13 mouse cellular contexts compared by ENCODE assay signal in genomic region chr11:29549425-29549778, GRCm38 (mm10). TPM values are rescaled to one million over a fixed set of nuclear protein-coding genes. Genes with fewer than 3 reads are reported as not detected.
A peak's percentile ranks its signal among the peaks of the same experiment; 100 is the strongest.
DNase-seq lines count a peak whose midpoint lies in the region; ATAC-seq and TF ChIP-seq lines count a peak whose summit lies in the region.
"Had no signal": no experiment of that assay in that cellular context is flagged by ENCODE, and none has a peak within 500 bp of the region (broad histone marks: within the 10 kb centered on the region; RNA-seq: fewer than 3 reads in every experiment).

No protein-coding gene starts in this region.

- H3K27me3 ChIP-seq in heart, postnatal 0 days (ENCODE audit: control insufficient read depth, insufficient read depth, low read length), result no peaks in the 10 kb centered on the region
- no peaks in the 10 kb centered on the region for H3K27me3 ChIP-seq in G1E (ENCODE audit: insufficient read depth, low read length)
- H3K27me3 ChIP-seq in liver, embryonic 16.5 days (ENCODE audit: control insufficient read depth, insufficient read depth, low read depth, low read length), result no peaks in the 10 kb centered on the region
- no peaks in the 10 kb centered on the region for H3K27me3 ChIP-seq in hindbrain, embryonic 11.5 days (ENCODE audit: control insufficient read depth, insufficient read depth, low read length)
- H3K27me3 ChIP-seq in midbrain, embryonic 14.5 days (ENCODE audit: control insufficient read depth, insufficient read depth, low read length), result no peaks in the 10 kb centered on the region
- H3K27me3 ChIP-seq: neural tube, embryonic 15.5 days had no signal

- H3K9ac ChIP-seq in heart, postnatal 0 days (replicated peaks; ENCODE audit: low read depth, low read length), result no peak overlapping the region
- no peak overlapping the region for H3K9ac ChIP-seq in liver, embryonic 16.5 days (ENCODE audit: low read depth, low read length)
- no peak overlapping the region for H3K9ac ChIP-seq in hindbrain, embryonic 11.5 days (ENCODE audit: low read depth, low read length)
- H3K9ac ChIP-seq in midbrain, embryonic 14.5 days (replicated peaks; ENCODE audit: low read length), result no peak overlapping the region

- peak; percentile 49 for DNase-seq in heart, postnatal 0 days (ENCODE audit: low spot score)
- DNase-seq in heart, postnatal 25 days (ENCODE audit: low spot score), result no peak
- DNase-seq in 3T3-L1 (ENCODE audit: low read depth, low spot score), result peak; percentile 9
- DNase-seq in G1E (ENCODE audit: low spot score), result peak; percentile 45
- DNase-seq in hindbrain, embryonic 11.5 days (ENCODE audit: low spot score), result no peak
- no peak for DNase-seq in midbrain, embryonic 14.5 days
- DNase-seq: thymus, adult 2 months had no signal

- WGBS in heart, postnatal 0 days, result 25% methylated on average over 1 of the region's 1 CpGs
- WGBS in liver, embryonic 16.5 days (ENCODE audit: insufficient replicate concordance), result 24% methylated on average over 1 of the region's 1 CpGs
- WGBS in hindbrain, embryonic 11.5 days, result 86% methylated on average over 1 of the region's 1 CpGs
- 97% methylated on average over 1 of the region's 1 CpGs for WGBS in midbrain, embryonic 14.5 days

- TF ChIP-seq CTCF in heart, postnatal 0 days (IDR thresholded peaks at IDR 0.05; ENCODE audit: low read depth), result no peak
- TF ChIP-seq CTCF in G1E (IDR thresholded peaks at IDR 0.05; ENCODE audit: low read depth, low read length), result no peak

- no peak overlapping the region for H3K4me2 ChIP-seq in heart, postnatal 0 days (ENCODE audit: low read depth, low read length)
- 0 out of 2 replicates have a peak overlapping the region, but pooled peaks have one; percentile 83 for H3K4me2 ChIP-seq in liver, embryonic 16.5 days (ENCODE audit: low read depth, low read length)
- no peak overlapping the region for H3K4me2 ChIP-seq in hindbrain, embryonic 11.5 days (replicated peaks; ENCODE audit: low read depth, low read length)
- no peak overlapping the region; the same call in 1 of the 2 replicates for H3K4me2 ChIP-seq in midbrain, embryonic 14.5 days (ENCODE audit: low read length)

- no peak overlapping the region for H3K27ac ChIP-seq in heart, postnatal 0 days (ENCODE audit: low read depth)
- no peak overlapping the region for H3K27ac ChIP-seq in liver, embryonic 16.5 days (ENCODE audit: low read length)
- no peak overlapping the region for H3K27ac ChIP-seq in hindbrain, embryonic 11.5 days (ENCODE audit: low read depth, low read length)
- no peak overlapping the region for H3K27ac ChIP-seq in midbrain, embryonic 14.5 days (replicated peaks; ENCODE audit: low read depth, low read length)
- H3K27ac ChIP-seq: hindbrain, postnatal 0 days; kidney, postnatal 0 days had no signal

- no peak overlapping the region for H3K4me3 ChIP-seq in heart, postnatal 0 days (ENCODE audit: low read depth, low read length)
- no peak overlapping the region for H3K4me3 ChIP-seq in G1E (ENCODE audit: low read depth, low read length)
- H3K4me3 ChIP-seq in liver, embryonic 16.5 days (ENCODE audit: low read depth, low read length), result no peak overlapping the region
- no peak overlapping the region for H3K4me3 ChIP-seq in hindbrain, embryonic 11.5 days (ENCODE audit: low read depth, low read length)
- no peak overlapping the region for H3K4me3 ChIP-seq in midbrain, embryonic 14.5 days (replicated peaks; ENCODE audit: low read depth, low read length)

- H3K9me3 ChIP-seq in heart, postnatal 0 days (replicated peaks; ENCODE audit: control insufficient read depth, low read length), result no peaks in the 10 kb centered on the region
- H3K9me3 ChIP-seq in G1E (replicated peaks), result no peaks in the 10 kb centered on the region
- no peaks in the 10 kb centered on the region for H3K9me3 ChIP-seq in liver, embryonic 16.5 days (replicated peaks; ENCODE audit: control insufficient read depth, low read length)
- no peaks in the 10 kb centered on the region for H3K9me3 ChIP-seq in hindbrain, embryonic 11.5 days (ENCODE audit: control insufficient read depth, low read length)
- no peaks in the 10 kb centered on the region for H3K9me3 ChIP-seq in midbrain, embryonic 14.5 days (ENCODE audit: control insufficient read depth, low read length)
- H3K9me3 ChIP-seq: limb, embryonic 10.5 days; neural tube, embryonic 15.5 days had no signal

- H3K36me3 ChIP-seq in heart, postnatal 0 days (replicated peaks; ENCODE audit: control insufficient read depth, insufficient read depth, low read length), result peaks cover 16% of the 10 kb centered on the region
- H3K36me3 ChIP-seq in G1E (replicated peaks), result peaks cover 22% of the 10 kb centered on the region
- H3K36me3 ChIP-seq in liver, embryonic 16.5 days (ENCODE audit: control insufficient read depth, insufficient read depth), result peaks cover 13% of the 10 kb centered on the region
- H3K36me3 ChIP-seq in hindbrain, embryonic 11.5 days (ENCODE audit: control insufficient read depth, insufficient read depth, low read length), result no peaks in the 10 kb centered on the region; the same call in 1 of the 2 replicates
- H3K36me3 ChIP-seq in midbrain, embryonic 14.5 days (ENCODE audit: control insufficient read depth, insufficient read depth, low read length), result peaks cover 19% of the 10 kb centered on the region

- ATAC-seq in heart, postnatal 0 days (ENCODE audit: insufficient read depth, low read depth), result no peak
- no peak for ATAC-seq in G1E (ENCODE audit: extremely low read depth, insufficient number of reproducible peaks, low FRiP score, poor library complexity, severe bottlenecking)
- ATAC-seq in liver, embryonic 16.5 days (ENCODE audit: low read depth), result no peak
- ATAC-seq in hindbrain, embryonic 11.5 days (ENCODE audit: low FRiP score), result no peak
- no peak for ATAC-seq in midbrain, embryonic 14.5 days (ENCODE audit: low FRiP score, low TSS enrichment)
- ATAC-seq: hindbrain, postnatal 0 days had no signal

- intact Hi-C loops in heart, postnatal 25 days (cut with DNase I), result loop anchor here (5.0 kb wide), 1 partner anchor 143 kb away; the partner anchor contains the start of gene Rtn4

- TF ChIP-seq EP300 in heart, postnatal 0 days (IDR thresholded peaks at IDR 0.05; ENCODE audit: low read depth), result no peak

- peaks cover 11% of the 10 kb centered on the region; the same call in 1 of the 2 replicates for H3K4me1 ChIP-seq in heart, postnatal 0 days (ENCODE audit: control insufficient read depth, insufficient read depth)
- peaks cover 23% of the 10 kb centered on the region for H3K4me1 ChIP-seq in G1E (ENCODE audit: insufficient read depth, low read depth, low read length)
- H3K4me1 ChIP-seq in liver, embryonic 16.5 days (ENCODE audit: control insufficient read depth, low read depth, low read length), result peaks cover 16% of the 10 kb centered on the region
- no peaks in the 10 kb centered on the region for H3K4me1 ChIP-seq in hindbrain, embryonic 11.5 days (replicated peaks; ENCODE audit: control insufficient read depth, insufficient read depth, low read length)
- H3K4me1 ChIP-seq in midbrain, embryonic 14.5 days (ENCODE audit: control insufficient read depth, insufficient read depth, low read length), result peaks cover 9% of the 10 kb centered on the region; the same call in 1 of the 2 replicates

RNA-seq across cellular contexts. Expression of gene Rps27a, which starts 1.5 kb away (rescaled TPM):
- 334 and 502 TPM in 2 replicates for total RNA-seq in heart, postnatal 0 days (2014; rRNA removed; ENCODE audit: low replicate concordance)
- 550 and 571 TPM in 2 replicates for polyA plus RNA-seq in heart, postnatal 0 days (2015; fragmentation: Nextera tagmentation; extraction: Ambion mirVana)
- 100 to 1,000 TPM; 474 to 478 TPM for total RNA-seq in heart, postnatal 25 days (2021)
- total RNA-seq in G1E (2014; fragmentation: Nextera tagmentation) (927 and 1,016 TPM in 2 replicates), G1E (2017) (861 and 868 TPM in 2 replicates)
- 115 and 138 TPM in 2 replicates for polyA plus RNA-seq in G1E (2012)
- 535 and 592 TPM in 2 replicates for polyA plus RNA-seq in liver, embryonic 16.5 days (2015; fragmentation: Nextera tagmentation; extraction: Ambion mirVana)
- 957 and 965 TPM in 2 replicates for polyA plus RNA-seq in hindbrain, embryonic 11.5 days (2014; fragmentation: Nextera tagmentation; extraction: Ambion mirVana)
- polyA plus RNA-seq in midbrain, embryonic 14.5 days (2014; fragmentation: Nextera tagmentation; extraction: Ambion mirVana), result 695 and 718 TPM in 2 replicates

RNA-seq across cellular contexts. Expression of gene Clhc1, which starts 1.7 kb away (rescaled TPM):
- total RNA-seq in heart, postnatal 0 days (2014; rRNA removed; ENCODE audit: low replicate concordance), result not detected in 2 replicates
- polyA plus RNA-seq in heart, postnatal 0 days (2015; fragmentation: Nextera tagmentation; extraction: Ambion mirVana), result 0.11 TPM in 1 of 2 replicates, not detected in the other
- not detected for total RNA-seq in heart, postnatal 25 days (2021)
- total RNA-seq in G1E (2014; fragmentation: Nextera tagmentation) (1.3 TPM in 1 of 2 replicates, not detected in the other), G1E (2017) (1.1 and 1.4 TPM in 2 replicates)
- polyA plus RNA-seq in G1E (2012), result 0.09 TPM in 1 of 2 replicates, not detected in the other
- polyA plus RNA-seq in liver, embryonic 16.5 days (2015; fragmentation: Nextera tagmentation; extraction: Ambion mirVana), result 0.21 TPM in 1 of 2 replicates, not detected in the other
- polyA plus RNA-seq in hindbrain, embryonic 11.5 days (2014; fragmentation: Nextera tagmentation; extraction: Ambion mirVana), result 0.17 TPM in 1 of 2 replicates, not detected in the other
- 0.12 and 0.16 TPM in 2 replicates for polyA plus RNA-seq in midbrain, embryonic 14.5 days (2014; fragmentation: Nextera tagmentation; extraction: Ambion mirVana)
- total RNA-seq: heart, adult 18-20 months; hindbrain, postnatal 0 days had no signal
- polyA plus RNA-seq: thymus, adult 2 months had no signal

RNA-seq across cellular contexts. Expression of gene Mtif2, which starts 23.2 kb away (rescaled TPM):
- total RNA-seq in heart, postnatal 0 days (2014; rRNA removed; ENCODE audit: low replicate concordance), result 15.5 and 28.3 TPM in 2 replicates
- polyA plus RNA-seq in heart, postnatal 0 days (2015; fragmentation: Nextera tagmentation; extraction: Ambion mirVana), result 49.3 and 50.4 TPM in 2 replicates
- 10 to 100 TPM; 66.2 to 67.2 TPM for total RNA-seq in heart, postnatal 25 days (2021)
- 70.0 and 72.2 TPM in 2 replicates for total RNA-seq in G1E (2014; fragmentation: Nextera tagmentation)
- total RNA-seq in G1E (2017), result 81.1 and 105 TPM in 2 replicates
- polyA plus RNA-seq in G1E (2012), result 8.5 and 11.8 TPM in 2 replicates
- 20.4 and 20.6 TPM in 2 replicates for polyA plus RNA-seq in liver, embryonic 16.5 days (2015; fragmentation: Nextera tagmentation; extraction: Ambion mirVana)
- 42.2 and 49.9 TPM in 2 replicates for polyA plus RNA-seq in hindbrain, embryonic 11.5 days (2014; fragmentation: Nextera tagmentation; extraction: Ambion mirVana)
- polyA plus RNA-seq in midbrain, embryonic 14.5 days (2014; fragmentation: Nextera tagmentation; extraction: Ambion mirVana), result 36.1 and 42.0 TPM in 2 replicates

RNA-seq across cellular contexts. Expression of gene Prorsd1, which starts 34.6 kb away (rescaled TPM):
- 8.7 and 11.8 TPM in 2 replicates for total RNA-seq in heart, postnatal 0 days (2014; rRNA removed; ENCODE audit: low replicate concordance)
- 30.8 and 31.5 TPM in 2 replicates for polyA plus RNA-seq in heart, postnatal 0 days (2015; fragmentation: Nextera tagmentation; extraction: Ambion mirVana)
- total RNA-seq in heart, postnatal 25 days (2021), result 10 to 100 TPM; 21.8 to 22.7 TPM
- total RNA-seq in G1E (2014; fragmentation: Nextera tagmentation), result 41.5 and 47.5 TPM in 2 replicates
- 129 and 135 TPM in 2 replicates for total RNA-seq in G1E (2017)
- 10.5 and 34.9 TPM in 2 replicates for polyA plus RNA-seq in G1E (2012)
- 17.1 and 19.9 TPM in 2 replicates for polyA plus RNA-seq in liver, embryonic 16.5 days (2015; fragmentation: Nextera tagmentation; extraction: Ambion mirVana)
- polyA plus RNA-seq in hindbrain, embryonic 11.5 days (2014; fragmentation: Nextera tagmentation; extraction: Ambion mirVana), result 23.3 and 24.9 TPM in 2 replicates
- polyA plus RNA-seq in midbrain, embryonic 14.5 days (2014; fragmentation: Nextera tagmentation; extraction: Ambion mirVana), result 11.1 and 12.8 TPM in 2 replicates

Comparison
In these comparisons a context has a peak if more than half of its experiments do, and no peak if none do; other contexts are left out.
1. DNase-seq: peak in heart, postnatal 0 days (single experiment), 3T3-L1 (single experiment) and G1E (single experiment); none in heart, postnatal 25 days (single experiment), hindbrain, embryonic 11.5 days (single experiment) and midbrain, embryonic 14.5 days (single experiment).